Mouse (Mus musculus): Measurements from ENCODE around the gene Cftr. TPM values are rescaled to one million over a fixed set of nuclear protein-coding genes. Genes with fewer than 3 reads are reported as not detected.

The Cftr gene
- total RNA-seq, 2 experiments from 2014 or later: 0.10 to 0.13 TPM

DNA sequence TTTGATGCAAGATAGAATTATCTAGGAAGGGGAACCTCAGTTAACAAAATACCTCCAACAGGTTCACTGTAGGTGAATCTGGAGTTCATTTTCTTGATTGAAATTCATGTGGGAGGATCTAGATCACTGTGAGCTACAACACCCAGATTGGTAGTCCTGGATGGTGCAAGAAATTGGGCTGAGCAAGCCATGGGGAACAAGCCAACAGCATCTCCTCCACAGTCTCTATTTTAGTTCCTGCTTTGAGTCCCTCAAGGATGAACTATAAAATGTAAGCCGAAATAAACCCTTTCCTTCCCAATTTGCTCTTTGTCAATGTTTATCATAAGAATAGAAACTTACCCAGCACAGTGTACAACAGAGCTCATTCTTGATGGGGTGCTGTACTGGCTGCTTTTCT lies 152.5 kb downstream of the Cftr start:
- no peak for DNase-seq

DNA sequence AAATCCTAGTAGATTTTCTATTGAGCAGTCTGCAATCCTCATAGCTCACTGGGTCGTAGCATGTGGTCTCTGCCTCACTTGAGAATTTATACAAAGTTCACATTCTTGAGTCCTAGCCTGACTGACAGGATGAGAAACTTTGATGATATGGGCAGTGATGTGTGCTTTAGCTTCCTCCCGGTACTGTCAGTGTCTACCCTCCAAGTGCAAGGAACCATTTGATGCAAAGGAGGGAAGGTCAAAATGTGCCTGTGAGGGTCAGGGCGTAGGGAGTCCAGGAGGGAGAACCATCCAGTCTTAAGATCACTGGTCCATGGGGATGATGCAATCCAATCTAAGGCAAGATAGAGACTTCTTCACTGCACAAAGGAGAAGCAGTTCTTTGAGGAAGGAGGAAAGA lies 164.9 kb downstream of the Cftr start:
- DNase-seq: no peak

DNA sequence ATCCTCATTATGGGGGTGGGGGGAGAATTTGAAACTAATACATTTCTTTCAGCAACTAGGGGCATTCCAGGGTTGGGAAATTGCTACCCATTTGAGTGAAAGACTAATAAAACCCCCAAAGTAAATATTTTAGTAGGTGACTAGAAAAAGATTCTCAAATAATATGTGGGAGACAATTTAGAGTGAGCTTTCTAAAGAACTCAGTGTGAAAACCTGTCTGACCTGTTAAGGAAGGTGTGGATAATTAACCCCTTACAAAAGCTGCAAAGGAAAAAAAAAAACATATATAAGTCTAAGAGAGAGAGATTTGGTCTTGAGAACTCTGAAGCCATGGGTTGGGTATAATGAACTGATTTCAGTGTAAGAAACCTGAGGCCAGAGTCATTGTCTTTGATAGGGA lies 167.8 kb downstream of the Cftr start:
- DNase-seq: no peak

DNA sequence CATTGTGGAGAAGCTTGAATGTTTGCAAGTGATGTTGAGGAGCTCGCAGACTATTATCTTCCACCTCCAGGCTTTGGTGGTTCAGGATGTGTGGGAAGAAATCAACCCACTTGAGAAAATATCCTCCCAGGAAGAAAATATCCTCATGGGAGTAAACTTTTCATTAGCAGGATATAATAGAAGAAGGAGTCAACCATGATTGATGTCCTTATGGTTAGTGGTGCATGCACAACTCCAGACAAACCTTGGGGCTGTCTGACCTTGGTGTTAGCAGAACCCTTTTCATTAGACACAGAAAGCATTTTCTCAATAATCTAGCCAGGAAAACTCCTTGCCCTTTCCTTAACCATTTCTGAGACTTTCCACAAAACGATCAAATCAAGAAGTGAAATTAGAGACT lies 173.8 kb downstream of the Cftr start:
- DNase-seq: no peak

DNA sequence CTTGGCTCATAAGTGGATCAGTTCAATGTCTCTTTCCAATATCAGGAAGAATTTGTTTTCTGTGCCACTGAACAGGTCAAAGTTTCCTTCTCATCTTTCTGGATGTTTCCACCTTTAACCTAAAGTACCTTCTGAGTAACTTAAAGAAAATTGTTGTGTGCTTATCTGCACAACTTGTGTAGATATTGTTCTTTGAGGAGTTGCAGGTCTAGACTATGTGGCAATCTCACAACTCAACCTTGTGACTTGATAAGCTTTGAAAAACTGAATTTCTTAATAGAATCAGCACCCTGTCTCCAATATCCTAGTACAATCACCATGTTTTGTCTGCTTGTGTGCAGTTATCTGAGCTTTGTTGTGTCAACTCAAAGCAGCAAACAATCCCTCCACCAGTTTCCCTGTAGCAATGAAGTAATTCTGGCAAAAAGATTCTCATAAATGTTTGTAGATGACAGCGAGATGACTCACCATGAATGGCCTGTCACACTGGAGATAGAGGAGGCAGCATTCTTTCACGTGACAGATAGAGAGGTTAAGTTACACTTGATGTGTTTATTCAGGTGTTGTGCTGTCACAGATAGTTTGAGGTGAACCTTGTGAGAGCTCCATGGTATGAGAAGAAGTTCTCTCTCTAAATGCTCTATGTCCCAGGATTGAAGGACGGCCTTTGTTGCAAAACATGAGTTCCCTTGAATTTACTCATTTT lies 178.8 kb downstream of the Cftr start:
- no peak for DNase-seq

DNA sequence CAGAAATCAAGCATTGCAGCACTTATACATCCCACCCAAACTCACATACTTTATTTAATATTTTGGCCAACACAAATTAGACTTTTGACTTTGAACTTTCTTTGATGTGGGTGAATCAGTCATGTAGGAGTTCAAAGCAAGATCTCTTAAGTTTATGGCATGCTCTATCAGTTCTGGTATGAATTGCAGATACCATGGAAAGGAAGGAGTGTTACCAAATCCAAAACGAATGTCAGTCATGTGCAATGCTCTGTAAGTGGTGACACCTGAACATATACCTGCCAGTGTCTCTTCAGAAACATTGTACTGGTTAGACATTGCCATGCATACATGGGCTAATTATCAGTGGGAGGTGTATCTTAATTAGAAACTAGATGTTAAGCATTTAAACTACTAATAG lies 189.7 kb downstream of the Cftr start:
- no peak for DNase-seq

DNA sequence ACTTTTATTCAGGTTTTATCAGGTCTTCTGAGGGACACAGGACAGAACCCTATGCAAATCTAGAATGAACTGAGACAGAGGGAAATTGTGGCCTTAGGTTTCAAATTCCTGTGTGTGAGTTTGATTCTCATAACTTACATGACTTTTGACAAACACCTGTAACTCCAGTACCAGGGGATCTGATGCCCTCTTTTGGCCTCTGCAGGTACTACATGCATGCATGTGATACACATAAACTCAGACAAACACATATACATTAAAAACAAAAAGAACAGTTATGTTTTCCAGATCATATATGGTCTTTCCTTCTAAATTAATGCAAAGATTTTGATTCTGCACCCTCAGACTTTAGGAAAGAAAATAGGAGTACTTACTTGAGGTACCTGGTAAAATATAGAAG lies 190.5 kb downstream of the Cftr start:
- DNase-seq: no peak

DNA sequence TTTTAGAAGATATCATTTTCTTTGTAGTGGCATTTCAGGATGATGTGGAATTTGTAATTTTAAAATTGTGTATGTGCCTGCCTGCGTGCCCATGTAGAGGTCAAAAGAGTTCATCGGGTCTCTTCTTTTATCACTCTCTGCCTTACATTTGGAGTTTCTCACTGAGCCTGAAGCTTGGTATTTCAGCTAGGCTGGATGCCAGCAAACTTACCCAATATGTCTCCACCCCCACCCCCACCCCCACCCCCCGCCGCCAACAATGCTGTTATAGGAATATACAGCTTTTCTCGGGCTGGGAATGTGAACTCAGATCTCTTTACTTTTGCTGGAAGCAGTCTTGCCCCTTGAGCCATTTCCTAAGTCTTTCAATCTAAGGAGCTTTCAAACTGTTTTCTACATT lies 191.7 kb downstream of the Cftr start:
- DNase-seq: no peak

DNA sequence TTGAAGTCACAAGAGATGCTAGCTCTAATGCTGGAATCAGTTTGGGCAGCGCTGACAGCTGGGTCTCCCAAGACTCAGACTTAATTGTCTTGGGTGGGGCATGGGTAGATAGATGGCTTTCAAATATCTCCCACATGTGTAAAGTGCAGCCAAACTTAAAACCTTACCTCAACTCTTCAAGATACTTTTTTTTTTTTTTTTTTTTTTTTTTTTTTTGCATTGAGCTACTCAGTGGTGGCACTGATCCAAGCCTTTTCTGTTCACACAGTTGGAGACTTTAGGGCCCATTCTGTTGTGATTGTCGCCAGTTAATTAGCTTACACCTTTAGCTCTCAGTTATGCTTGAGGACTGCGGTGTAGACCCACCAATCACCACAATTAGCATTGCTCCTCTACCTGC lies 198.6 kb downstream of the Cftr start:
- no peak for DNase-seq

DNA sequence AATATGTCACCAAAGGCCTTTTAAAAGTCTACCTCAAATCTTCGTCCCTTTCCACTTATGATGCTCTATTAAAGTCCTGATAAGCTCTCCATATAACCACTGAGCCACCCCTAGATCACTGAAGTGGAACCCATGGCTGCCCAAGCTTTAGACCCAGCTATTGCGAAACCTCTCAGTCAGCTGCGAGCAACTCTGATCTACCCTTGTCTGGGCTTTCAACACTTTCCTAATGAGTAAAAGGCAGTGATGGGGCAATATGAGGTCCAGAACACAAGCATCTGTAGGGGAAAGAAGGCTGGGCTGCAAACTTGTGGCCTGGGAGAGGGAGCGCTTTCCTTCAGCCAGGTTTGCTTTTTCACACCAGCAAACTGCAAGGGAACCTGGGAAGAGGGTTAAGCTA lies 199.2 kb downstream of the Cftr start:
- DNase-seq: no peak

Other genes with a start within 250 kb of the Cftr start
- 1 to 10 TPM; 6.2 to 6.5 TPM for gene Wnt2, start 140.1 kb upstream of the Cftr start, total RNA-seq (2021)
- gene Asz1, start 61.6 kb upstream of the Cftr start, total RNA-seq (2021): not detected